Mouse (Mus musculus) spleen, postnatal 10 days (tissue): Measurements from ENCODE around the gene Cnot8.

Experiments
- DNase-seq, 2 experiments: peaks; one replicate each; pipeline ENCODE4 v3.0.0; 2021 to 2022; ENCODE audit warnings: low spot score in 2 of 2

Gene Cnot8

DNA sequence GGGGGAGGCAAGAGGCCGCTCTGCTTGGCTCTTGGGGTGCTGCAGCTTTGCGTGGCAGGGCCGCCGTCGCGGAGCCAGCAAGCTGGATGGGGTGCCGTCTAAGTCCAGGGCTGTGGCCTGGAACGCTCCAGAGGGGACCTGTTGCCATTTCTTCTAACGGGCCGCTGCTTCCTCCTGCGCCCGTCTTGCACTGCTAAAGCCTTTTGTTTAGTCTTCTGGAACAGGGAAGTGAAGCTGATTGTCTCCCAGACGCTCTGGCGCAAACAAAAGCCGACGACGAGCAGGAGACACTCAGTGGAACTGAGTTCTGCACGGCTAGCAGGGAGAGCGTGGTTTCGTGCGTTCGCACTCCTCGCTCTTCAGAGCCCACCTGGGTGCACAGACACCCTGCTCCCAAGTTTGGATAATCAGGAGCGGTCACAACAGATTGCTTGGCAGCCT is 418 bp downstream of the Cnot8 start:
- DNase-seq = no peak

DNA sequence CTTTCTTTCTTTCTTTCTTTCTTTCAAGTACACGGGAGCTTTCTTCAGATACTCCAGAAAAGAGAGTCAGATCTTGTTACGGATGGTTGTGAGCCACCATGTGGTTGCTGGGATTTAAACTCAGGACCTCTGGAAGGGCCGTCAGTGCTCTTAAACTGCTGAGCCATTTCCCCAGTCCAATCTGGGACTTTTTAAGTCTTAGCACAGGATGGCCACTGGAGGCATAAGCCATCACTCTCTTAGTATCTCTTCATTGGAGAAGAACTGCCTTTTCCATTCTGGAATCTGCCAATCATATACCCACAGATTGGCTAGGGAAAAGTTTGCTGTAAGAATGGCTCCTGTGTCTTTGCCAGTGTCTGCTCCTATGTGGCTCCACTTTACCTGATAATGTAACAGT is 3.1 kb downstream of the Cnot8 start:
- DNase-seq = no peak

DNA sequence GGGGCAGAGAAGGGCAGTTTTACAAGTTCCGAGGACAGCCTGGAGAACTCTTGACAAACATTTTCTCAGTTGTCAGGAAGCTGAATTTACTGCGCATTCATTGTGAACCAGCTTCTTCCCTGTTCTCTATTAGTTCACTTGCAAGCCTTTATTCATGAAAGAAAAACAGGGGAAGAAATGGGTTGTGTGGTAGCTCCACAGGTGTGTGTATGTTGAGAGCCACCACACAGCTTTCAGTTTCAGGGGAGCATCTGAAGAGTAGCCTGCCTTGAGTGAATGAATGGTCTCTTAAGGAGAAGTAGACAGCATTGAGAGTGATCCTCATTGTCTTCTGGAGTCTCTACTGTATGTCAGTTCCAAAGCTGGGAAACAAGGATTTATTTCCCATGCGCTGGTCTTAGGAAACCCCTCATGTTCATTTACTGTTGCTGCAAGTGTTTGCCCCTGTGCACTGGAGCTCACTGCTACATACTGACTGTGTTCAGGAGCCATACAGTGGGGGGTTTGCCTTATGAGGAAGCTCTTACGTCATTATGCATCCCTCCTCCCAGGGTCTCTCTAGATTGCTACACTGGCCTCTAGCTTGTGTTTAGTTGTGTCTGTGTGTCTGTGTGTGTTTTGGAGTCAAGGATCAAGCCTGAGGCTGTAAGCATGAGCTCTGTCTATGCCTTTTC is 3.8 kb downstream of the Cnot8 start:
- no peak for DNase-seq

DNA sequence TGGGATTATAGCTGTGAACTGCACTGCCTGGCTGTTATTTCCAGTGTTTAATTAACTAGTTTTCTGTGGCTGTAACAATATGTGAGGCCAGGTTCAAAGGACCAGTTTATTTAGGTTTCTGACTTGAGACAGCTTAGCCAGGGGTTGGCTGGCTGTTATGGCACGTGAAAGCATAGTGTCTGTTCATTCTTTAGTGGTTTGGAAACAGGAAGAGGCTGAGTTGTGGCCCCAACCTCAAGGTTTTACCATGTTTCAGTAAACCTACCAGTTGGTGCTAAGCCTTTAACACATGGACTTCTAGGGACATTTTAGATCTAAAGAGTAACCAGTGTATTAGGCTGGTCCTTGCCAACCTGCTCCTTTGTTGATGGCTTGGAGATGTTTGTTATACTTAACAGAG is 12.6 kb downstream of the Cnot8 start:
- DNase-seq = no peak

DNA sequence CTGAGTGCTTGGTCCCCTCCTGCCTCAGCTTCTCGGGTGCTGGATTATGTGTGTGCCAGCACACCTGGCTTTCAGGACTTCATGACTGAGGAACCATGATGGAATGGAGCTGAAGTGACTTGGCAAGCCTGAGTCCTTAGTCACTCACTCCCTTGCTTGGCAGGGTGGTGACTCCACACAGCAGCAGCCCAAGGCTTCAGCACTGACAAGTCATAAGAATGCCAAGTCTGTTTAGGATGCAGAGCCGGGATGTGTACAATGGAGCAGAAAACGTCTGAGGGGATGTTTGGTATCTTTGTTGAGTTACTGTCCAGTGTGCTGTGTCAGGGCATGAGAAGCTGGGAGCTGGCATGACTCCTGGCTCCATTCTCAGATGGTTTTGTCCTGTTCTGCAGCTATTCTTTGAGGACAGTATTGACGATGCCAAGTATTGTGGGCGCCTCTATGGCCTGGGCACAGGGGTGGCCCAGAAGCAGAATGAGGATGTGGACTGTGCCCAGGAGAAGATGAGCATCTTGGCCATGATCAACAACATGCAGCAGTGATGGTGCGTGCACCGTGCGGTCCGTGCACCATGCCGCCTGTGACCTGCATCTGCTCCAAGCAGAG is 13.2 kb downstream of the Cnot8 start:
- DNase-seq = no peak

DNA sequence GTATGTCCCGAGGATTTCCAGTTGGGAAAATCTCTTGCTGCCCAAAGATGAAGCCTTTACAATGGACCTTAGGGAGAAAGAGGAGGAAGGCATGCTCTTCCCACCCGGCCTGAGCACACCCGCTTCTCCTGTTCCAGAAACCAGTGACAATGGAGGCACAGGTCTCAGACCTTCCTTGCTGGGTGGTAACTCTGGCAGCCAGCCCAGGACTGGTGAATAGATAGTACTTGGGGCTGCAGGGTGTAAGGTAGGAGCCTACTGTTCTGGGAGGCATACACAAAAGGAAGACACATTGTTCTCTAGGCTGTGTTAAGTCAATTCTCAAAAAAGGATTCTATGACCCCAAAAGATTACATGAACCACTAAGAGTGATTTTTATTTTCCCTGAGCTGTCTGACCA is 16.7 kb downstream of the Cnot8 start:
- DNase-seq = no peak

DNA sequence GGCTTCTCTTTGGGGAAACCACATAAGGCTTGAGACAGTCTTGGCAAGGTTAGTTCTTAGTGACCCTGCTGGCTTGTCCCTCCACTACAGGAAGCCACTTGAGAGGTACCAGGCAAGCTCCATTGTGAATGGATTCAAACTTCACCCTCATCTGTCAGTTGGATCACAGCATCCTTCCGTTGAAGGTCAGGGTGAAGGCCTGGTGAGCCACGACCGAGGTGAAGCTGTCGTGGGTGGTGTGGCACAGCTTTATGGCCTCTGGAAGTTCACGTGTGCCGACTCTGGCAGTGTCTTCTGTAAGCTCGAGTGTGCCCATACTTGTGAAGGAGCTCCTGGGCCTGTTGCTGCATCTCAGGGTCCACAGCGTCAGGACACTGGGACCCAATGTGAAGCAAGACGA is 17.4 kb downstream of the Cnot8 start:
- no peak for DNase-seq

DNA sequence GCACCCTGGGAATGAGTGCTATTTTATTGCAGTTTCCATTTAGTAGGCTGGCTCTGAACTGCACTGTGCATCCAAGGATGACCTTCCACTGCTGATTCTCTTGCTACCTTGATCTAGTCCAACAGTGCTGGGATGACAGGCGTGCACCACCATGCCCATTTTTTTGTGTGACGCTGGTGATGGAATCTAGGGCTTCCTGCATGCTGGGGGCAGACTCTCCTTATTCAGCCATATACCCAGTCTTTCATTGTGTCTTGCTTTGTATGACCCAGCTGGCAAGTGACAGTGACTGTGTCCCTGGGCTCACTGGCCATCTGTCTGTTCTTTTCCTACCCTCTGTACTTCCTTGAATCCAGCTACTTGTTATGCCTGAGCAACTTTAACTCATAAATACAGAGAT is 19.8 kb downstream of the Cnot8 start:
- DNase-seq = no peak

DNA sequence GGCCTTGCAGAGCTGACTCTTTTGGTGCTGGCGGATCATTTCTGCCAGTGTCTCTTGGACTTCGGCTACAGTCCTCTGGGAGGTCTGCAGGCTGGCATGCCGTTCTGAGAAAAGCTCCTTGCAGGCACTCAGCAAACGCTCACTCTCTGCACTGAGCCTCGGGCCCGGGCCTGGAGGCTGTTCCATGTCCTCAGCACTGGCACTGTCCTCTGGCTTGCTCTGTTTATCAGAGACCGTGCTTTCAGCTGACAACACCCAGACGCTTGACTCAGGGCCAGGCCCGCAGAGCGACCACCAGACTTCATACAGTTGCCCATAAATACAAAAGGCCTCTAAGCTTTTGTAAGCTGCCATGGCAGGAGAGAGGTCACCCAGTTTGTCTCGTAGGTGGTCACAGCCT is 21.1 kb downstream of the Cnot8 start:
- DNase-seq = no peak

DNA sequence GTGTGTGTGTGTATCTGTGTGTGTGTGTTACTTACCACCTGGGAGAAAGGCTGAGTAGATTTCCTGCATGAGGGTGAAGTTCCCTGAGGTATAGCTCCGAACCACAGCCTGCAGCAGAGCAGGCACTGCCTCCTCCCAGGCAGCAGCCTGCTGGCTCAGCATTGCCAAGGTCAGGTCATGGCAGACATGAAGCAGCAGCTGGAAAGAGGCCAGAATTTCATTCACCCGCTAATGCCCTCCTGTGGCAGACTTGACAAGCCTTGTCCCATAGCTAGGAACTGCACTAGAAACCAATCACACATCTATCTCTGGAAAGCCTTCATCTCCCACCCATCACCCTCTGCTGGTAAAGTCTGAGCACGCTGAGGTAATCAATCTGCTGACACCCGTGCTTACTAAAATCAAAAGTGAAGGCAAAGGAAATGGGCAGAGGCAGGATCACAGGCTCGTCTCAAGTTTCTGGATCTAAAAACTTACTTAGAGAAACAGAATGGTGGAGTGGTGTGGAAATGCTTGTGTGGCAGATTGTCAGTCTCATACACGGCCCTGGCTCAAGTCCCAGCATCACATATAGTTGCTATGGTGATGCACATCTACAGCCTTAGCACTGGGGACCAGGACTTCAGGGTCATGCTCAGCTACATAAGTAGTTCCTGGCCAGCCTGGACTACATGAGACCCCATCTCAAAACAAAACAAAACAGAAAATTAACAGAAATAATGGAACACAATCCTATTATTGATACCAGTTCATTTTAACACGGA is 22.6 kb downstream of the Cnot8 start:
- peak in 1 of 2 experiments; percentile 36 for DNase-seq

DNA sequence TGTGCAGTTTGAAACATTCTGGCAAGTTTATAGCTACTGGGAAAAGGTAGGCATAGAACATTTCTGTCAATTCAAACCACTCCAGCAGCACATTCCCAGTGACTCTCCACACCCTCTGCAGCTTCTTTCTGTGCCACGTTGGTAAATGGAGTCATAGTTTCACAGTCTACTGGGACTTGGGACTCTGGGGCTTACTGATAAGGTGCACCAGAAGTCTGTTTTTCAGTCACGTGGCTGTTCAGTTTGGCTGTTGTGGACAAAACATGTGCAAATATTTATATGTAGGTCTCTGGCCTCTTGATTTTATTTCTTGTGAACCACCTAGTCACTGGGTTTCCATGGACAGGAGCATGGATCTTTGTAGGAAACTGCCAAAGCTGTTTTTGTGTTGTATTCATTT is 23.6 kb downstream of the Cnot8 start:
- no peak for DNase-seq

DNA sequence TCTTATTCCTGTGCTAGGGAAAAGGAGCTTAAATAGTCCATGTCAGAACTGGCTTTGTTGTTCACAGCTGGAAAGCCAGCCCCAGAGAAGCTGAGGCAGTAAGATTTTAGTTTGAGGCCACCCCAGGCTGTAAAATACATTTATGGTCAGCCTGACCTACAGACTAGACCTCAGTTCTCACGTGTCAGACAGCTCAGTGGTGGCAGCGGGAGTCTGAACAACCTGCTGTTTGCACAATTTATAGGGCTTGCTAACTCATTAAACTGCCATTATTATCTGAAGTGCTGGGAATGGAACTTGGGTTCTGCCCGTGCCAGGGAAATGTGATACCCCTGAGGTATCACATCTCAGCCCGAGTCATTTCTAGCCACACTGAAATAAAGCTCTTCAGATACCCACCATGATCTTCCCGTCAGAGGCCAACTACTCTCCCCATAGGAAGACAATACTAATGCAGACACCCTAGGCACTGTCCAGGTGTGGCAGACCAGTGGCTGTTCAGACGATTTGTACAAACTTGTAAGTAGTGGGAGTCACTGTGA is 25.4 kb downstream of the Cnot8 start:
- no peak for DNase-seq

DNA sequence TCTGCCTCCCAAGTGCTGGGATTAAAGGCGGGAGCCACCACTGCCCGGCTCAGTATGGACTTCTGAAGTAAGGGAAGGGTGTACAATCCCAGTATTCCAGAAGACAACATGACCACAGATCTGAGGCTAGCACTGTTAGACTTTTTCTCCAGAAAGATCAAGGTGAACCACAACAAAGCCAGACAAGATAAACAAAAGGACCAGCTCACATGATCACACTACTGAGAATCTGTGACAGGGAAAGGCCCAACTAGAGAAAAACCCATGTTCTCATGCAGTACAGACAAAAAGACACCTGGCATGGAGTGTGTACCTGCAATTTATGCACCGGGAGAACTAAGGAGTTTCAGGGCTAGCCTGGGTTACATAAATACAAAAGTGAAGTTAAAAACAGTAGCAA is 28.1 kb downstream of the Cnot8 start:
- DNase-seq = no peak

DNA sequence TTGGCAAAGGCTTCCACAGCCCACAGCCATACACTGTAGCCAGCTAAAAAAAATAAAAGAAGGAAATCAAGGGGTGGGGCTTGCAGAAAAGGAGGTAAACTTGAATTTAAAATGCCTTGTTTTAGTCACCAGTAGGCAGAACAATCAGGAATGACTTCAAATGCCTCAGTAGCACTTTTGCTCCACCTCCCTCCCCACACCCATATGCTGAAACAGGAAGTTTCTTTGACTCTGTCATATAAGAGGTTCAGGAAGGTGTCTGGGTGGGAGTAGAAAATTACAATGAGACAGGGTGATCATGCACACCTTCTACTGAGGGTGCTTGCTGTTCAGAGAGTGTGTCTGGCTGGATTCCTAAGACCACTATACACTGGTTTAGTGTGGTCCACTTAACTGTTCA is 30.9 kb downstream of the Cnot8 start:
- no peak for DNase-seq

DNA sequence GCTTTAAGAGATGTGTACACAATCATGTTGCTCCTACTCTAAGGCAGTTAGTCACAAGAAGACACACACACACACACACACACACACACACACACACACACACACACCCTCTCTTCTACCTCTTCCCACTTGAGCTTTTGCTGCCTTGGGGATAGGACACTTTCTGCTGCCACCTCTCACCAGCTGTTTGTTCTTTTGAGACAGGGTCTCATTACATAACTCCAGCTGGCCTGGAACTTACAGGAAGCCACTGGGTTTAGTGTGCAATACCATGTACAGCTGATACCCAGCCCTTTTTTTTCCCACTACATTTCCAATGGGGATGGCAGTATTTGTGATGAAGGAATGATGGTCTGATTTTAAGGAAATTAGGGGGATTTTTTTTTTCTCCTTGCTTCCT is 31.3 kb downstream of the Cnot8 start:
- DNase-seq = no peak

DNA sequence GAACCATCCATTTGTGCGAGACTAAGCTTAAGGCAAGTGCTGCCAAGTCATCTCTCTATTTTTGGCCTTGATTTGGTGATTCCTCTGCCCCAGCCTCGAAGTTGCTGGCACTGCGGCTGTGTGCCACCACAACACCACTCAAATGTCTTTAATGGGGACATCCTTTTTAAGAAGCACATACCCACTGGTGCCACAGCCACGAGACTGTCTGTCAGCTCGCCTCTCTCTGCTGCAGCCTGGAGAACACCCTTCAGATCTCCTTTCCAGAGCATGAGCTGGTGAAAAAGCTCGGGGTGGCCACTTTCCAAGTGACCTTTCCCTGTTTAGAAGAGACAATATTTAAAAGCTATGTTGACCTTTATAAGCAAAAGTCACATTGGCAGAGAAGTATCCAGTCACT is 32.7 kb downstream of the Cnot8 start:
- DNase-seq = no peak

DNA sequence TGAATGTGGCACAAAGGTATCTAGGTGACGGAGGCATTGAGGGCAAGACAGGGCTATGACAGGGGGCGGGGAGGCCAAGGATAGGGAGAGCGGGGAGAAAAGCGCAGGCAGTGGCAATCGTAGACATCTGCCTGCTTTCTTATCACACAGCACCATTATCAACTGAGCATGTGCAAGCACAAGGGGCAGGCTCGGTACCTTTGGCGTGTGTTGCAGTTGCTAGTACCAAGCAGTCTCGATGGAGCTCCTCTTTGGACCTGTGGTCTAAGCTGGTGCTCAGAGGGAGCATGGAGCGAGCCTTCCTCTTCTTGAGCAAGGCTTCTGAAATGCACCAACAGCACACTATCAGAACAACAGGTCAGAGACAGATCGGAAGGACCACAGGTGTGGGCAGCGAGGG is 34.9 kb downstream of the Cnot8 start:
- DNase-seq = no peak

DNA sequence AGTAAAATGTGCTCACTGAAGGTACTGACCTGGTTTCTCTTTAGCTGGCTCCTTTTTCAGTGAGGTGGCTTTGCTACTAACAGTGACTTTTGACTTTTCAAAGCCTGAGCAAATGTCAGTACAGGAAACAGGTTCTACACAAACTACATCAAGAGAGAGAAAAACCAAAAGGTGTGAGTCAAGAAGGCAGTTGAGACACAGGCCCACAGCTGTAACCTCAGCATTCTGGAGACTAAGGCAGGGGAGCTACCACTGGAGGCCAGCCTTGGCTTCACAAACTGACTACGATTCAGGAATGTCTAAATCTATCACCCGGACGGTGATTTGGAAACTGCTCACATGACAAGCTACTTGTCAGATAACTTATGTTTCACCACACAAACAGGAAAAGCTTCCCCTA is 35.5 kb downstream of the Cnot8 start:
- DNase-seq = no peak

DNA sequence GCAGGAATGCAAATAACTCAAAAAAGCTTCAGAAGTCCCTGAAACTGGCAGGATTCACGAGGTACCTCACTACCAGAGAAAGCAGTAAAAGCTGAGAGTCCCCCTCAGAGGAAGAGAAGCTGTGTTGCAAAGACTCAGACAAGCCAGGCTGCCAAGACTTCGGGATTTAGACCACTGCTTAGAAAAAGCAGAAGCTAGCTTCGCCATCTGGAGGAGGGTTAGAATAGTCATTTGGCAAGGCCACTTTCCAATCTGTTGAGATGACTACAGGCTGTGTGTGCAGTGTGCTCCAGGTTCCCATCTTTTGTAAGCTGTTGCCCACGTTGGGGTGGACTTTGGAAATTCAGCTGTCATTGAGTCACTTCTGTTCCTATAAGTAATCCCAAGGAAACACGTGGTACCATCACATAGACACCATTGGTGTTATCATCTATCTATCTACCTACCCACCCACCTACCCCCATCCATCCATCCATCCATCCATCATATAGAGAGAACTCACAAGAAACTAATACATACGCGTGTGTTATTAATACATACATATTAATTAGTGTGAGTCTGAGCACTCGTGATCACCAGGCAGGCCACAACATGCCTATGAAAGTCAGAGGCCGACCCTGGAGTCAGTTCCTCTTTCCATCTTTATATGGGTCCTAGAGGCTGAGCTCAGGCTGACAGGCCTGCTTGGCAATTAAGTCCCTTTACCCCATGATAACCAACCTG is 39.9 kb downstream of the Cnot8 start:
- no peak for DNase-seq

DNA sequence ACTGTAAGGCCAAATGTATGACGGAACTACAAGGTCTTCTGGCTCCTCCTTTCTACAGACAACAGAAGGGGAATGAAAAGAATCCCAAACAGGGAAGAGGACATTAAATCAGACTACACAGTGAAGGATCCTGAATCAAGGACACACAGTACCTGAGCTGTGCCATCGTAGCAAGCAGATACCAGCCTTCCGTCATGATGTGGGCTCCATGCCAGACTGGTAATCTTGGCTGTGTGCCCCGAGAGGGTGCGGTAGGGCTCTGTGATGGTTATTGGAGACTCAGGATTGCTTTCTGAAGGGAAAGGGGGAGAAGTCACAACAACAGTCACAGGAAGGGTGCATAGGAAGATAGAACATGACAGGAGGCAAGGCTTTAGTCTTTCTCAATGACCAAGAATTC is 42.3 kb downstream of the Cnot8 start:
- peak in 1 of 2 experiments; percentile 50 for DNase-seq

DNA sequence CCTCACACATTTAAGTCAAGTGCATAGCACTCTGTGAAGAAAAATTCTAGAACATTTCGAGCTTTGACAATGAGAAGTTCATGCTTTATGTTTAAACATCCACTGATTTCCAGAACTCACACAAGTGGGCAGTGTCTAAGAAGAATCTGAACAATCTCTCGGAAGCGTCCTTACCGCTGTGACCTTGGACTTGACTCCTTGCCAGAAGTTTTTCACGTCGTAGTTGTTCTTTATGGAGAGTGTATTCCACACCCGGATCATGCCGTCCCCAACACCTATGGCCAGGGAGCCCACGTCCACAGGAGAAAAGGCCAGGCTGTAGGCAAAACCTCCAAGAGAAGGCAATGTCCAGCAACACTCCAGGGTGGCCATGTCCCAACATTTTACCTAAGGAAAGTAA is 51.5 kb downstream of the Cnot8 start:
- DNase-seq = no peak

DNA sequence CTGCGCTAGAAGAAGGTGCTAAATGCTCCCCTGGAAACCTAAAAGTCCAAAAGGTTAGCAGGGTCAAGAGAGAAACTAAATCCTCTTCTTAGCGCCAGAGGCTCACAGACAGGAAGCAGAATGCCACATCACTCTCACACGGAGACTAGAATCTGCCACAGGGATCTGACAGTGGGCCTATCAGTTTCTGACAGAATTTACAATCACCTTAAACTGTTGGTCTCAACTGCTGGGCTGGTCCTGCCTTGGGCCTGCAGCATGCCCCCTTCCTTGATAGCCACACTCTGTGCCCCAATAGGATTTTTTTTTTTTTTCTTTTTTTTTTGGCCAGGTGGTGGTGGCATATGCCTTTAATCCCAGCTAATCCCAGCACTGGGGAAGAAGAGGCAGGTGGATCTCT is 52.9 kb downstream of the Cnot8 start:
- DNase-seq = no peak
